Comparison of ENCODE assay signal across 13 mouse cellular contexts in the genomic region with DNA sequence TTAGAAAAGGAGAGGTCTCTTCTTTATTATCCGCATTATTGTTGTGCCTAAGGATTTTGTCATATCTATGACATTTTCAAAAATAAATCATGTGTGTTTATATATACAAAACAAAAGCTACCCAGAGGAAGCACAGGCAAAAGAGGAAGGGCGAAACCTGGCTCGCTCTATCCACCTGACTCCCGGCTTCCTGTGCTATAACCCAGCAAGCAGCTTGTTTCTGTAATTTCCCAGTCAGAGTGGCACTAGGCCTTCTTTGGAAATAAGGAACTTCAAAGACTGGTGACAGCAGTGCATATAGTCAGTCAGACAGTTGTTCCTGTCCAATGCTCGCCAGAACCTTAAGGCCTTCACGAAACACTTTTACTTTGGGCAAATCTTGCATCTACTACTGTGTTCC. TPM values are rescaled to one million over a fixed set of nuclear protein-coding genes. Genes with fewer than 3 reads are reported as not detected.
A peak's percentile ranks its signal among the peaks of the same experiment; 100 is the strongest.
DNase-seq lines count a peak whose midpoint lies in the region; ATAC-seq and TF ChIP-seq lines count a peak whose summit lies in the region.
"Had no signal": no experiment of that assay in that cellular context is flagged by ENCODE, and none has a peak within 500 bp of the region (broad histone marks: within the 10 kb centered on the region; RNA-seq: fewer than 3 reads in every experiment).

No protein-coding gene starts in this region.

- intact Hi-C loops in left cerebral cortex, adult 2 months (cut with DNase I): no loop called here
- intact Hi-C loops in heart, postnatal 10 days (cut with DNase I): loop anchor here (10.0 kb wide), 1 partner anchor 51 kb away; no protein-coding TSS in a partner anchor

- 0 out of 2 replicates have a peak overlapping the region, but pooled peaks have one; percentile 24 for H3K27ac ChIP-seq in left cerebral cortex, adult 2 months
- H3K27ac ChIP-seq in kidney, postnatal 0 days: peak overlapping the region; percentile 36; the same call in 1 of the 2 replicates
- no peak overlapping the region for H3K27ac ChIP-seq in forebrain, embryonic 12.5 days
- H3K27ac ChIP-seq: hindbrain, embryonic 10.5 days; limb, embryonic 13.5 days had no signal

- no peak overlapping the region for H3K9ac ChIP-seq in kidney, postnatal 0 days (ENCODE audit: low read depth, low read length)
- H3K9ac ChIP-seq in forebrain, embryonic 12.5 days: no peak overlapping the region
- H3K9ac ChIP-seq: forebrain, postnatal 0 days; limb, embryonic 13.5 days had no signal

- no peak for TF ChIP-seq CTCF in left cerebral cortex, adult 2 months (IDR thresholded peaks at IDR 0.05)
- TF ChIP-seq CTCF in kidney, postnatal 0 days (IDR thresholded peaks at IDR 0.05; ENCODE audit: low read depth): no peak

- no peak overlapping the region for H3K4me3 ChIP-seq in left cerebral cortex, adult 2 months
- H3K4me3 ChIP-seq in kidney, postnatal 0 days (replicated peaks; ENCODE audit: low read depth, low read length): no peak overlapping the region
- no peak overlapping the region for H3K4me3 ChIP-seq in forebrain, embryonic 12.5 days (replicated peaks)
- H3K4me3 ChIP-seq: hindbrain, embryonic 10.5 days; limb, embryonic 13.5 days had no signal

- no peak for ATAC-seq in kidney, postnatal 0 days (replicated peaks; ENCODE audit: low FRiP score, low read depth)
- ATAC-seq in megakaryocyte, adult 5-6 weeks (ENCODE audit: poor library complexity, severe bottlenecking): peak; percentile 61
- ATAC-seq in forebrain, embryonic 12.5 days (ENCODE audit: low FRiP score): no peak
- ATAC-seq: forebrain, postnatal 0 days had no signal

- WGBS in kidney, postnatal 0 days: 79% methylated on average over 6 of the region's 6 CpGs
- 92% methylated on average over 6 of the region's 6 CpGs for WGBS in forebrain, embryonic 12.5 days

- H3K27me3 ChIP-seq in kidney, postnatal 0 days (ENCODE audit: insufficient read depth, low read length): no peaks in the 10 kb centered on the region
- peaks cover 8% of the 10 kb centered on the region for H3K27me3 ChIP-seq in forebrain, embryonic 12.5 days
- H3K27me3 ChIP-seq: limb, embryonic 13.5 days had no signal

- H3K36me3 ChIP-seq in kidney, postnatal 0 days (ENCODE audit: insufficient read depth, low read length): no peaks in the 10 kb centered on the region
- H3K36me3 ChIP-seq in forebrain, embryonic 12.5 days (replicated peaks): no peaks in the 10 kb centered on the region
- H3K36me3 ChIP-seq: hindbrain, embryonic 10.5 days; limb, embryonic 13.5 days had no signal

- no peaks in the 10 kb centered on the region for H3K9me3 ChIP-seq in kidney, postnatal 0 days (replicated peaks; ENCODE audit: low read length)
- H3K9me3 ChIP-seq in forebrain, embryonic 12.5 days: no peaks in the 10 kb centered on the region
- H3K9me3 ChIP-seq: hindbrain, embryonic 10.5 days; limb, embryonic 13.5 days had no signal

- H3K4me2 ChIP-seq in kidney, postnatal 0 days (ENCODE audit: low read length): no peak overlapping the region
- no peak overlapping the region for H3K4me2 ChIP-seq in forebrain, embryonic 12.5 days
- H3K4me2 ChIP-seq: limb, embryonic 13.5 days had no signal

- no peaks in the 10 kb centered on the region for H3K4me1 ChIP-seq in kidney, postnatal 0 days (replicated peaks; ENCODE audit: insufficient read depth, low read length)
- H3K4me1 ChIP-seq in forebrain, embryonic 12.5 days: peaks cover 1% of the 10 kb centered on the region; the same call in 1 of the 2 replicates

- no peak for DNase-seq in left cerebral cortex, adult 2 months (ENCODE audit: extremely low spot score in 1 of 2, low spot score in 2 of 2)
- no peak for DNase-seq in left cerebral cortex, adult 9 months (ENCODE audit: low spot score in 2 of 2)
- peak; percentile 27 to 34 for DNase-seq in heart, postnatal 10 days
- peak; percentile 33 for DNase-seq in kidney, postnatal 0 days (ENCODE audit: low spot score)
- no peak for DNase-seq in urinary bladder, postnatal 14 days (ENCODE audit: low spot score)
- no peak for DNase-seq in embryo, embryonic 9.5 days (ENCODE audit: extremely low spot score)
- DNase-seq: cerebellum, postnatal 36 days; forebrain, postnatal 0 days had no signal

RNA-seq across cellular contexts. Expression of a gene that starts 6.6 kb away (rescaled TPM):
- total RNA-seq in left cerebral cortex, adult 2 months (2021): 10 to 100 TPM; 44.8 to 54.3 TPM
- total RNA-seq in heart, postnatal 10 days (2021): 10 to 100 TPM; 41.3 to 42.5 TPM
- polyA plus RNA-seq in kidney, postnatal 0 days (2015; fragmentation: Nextera tagmentation; extraction: Ambion mirVana): 8.6 and 8.7 TPM in 2 replicates
- 460 and 558 TPM in 2 replicates for total RNA-seq in megakaryocyte, adult 5-6 weeks (2015)
- 335 and 358 TPM in 2 replicates for total RNA-seq in megakaryocyte, adult 5-6 weeks (2017)
- 5.9 and 7.1 TPM in 2 replicates for polyA plus RNA-seq in forebrain, embryonic 12.5 days (2016; fragmentation: Nextera tagmentation; extraction: Ambion mirVana)
- total RNA-seq: MEL had no signal

Comparison
In these comparisons a context has a peak if more than half of its experiments do, and no peak if none do; other contexts are left out.
1. DNase-seq: peak in heart, postnatal 10 days (2 of 2) and kidney, postnatal 0 days (single experiment); none in left cerebral cortex, adult 2 months (0 of 2), left cerebral cortex, adult 9 months (0 of 2), urinary bladder, postnatal 14 days (single experiment) and embryo, embryonic 9.5 days (single experiment).
2. RNA of a gene that starts 6.6 kb away (total RNA-seq): 335 to 558 TPM in megakaryocyte, adult 5-6 weeks; 44.8 to 54.3 TPM in left cerebral cortex, adult 2 months and 41.3 to 42.5 TPM in heart, postnatal 10 days; every median in the first group is over 4 times any median in the second.